Mouse (Mus musculus): Measurements from ENCODE around the gene Clstn2.

DNA sequence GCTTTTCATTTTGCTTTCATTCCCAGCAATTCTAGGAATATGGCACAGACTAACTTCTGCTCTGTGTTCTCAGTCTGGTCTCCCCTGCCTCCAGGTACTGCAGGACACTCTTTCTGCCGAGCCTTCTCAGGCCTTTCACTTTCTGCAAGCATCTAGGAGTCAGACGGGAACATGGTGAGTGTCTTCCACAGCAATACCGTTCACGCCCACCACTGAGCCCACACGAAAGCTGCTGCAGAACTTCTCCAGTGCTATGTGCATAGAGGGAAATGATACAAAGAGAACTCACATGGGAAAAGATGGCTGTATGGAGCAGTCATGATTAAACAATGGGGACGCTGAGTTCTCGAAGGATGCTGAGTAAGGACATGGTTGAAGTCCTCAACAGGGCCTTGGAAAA is 604.9 kb downstream of the Clstn2 start:
- no peak for TF ChIP-seq CTCF (IDR thresholded peaks at IDR 0.05; ENCODE audit: extremely low read depth, insufficient read length, insufficient replicate concordance, low read depth, low read length)
- TF ChIP-seq POLR2A (IDR thresholded peaks at IDR 0.05; ENCODE audit: low read depth, low read length): no peak

Data from small intestine, adult 2 months (tissue).